Mouse (Mus musculus) frontal cortex, postnatal 36 days (tissue): ENCODE measurements at regions not wholly inside any gene's neighbourhood (a gene's known extent, or its start where the extent isn't known, plus 50 kb on each side); places are given as distances from the start of the nearest gene placed in this dataset.
A peak's percentile ranks its signal among the peaks of the same experiment; 100 is the strongest.

ENCODE experiments used
- DNase-seq, 2 experiments: peaks; one replicate each; pipeline ENCODE4 v3.0.0; 2022; ENCODE audit warnings: low spot score in 2 of 2

- DNase-seq: no peak
Observed at GRCm38 (mm10) chr3:66430187-66430586, 133.6 kb upstream of the Veph1 start.

DNA sequence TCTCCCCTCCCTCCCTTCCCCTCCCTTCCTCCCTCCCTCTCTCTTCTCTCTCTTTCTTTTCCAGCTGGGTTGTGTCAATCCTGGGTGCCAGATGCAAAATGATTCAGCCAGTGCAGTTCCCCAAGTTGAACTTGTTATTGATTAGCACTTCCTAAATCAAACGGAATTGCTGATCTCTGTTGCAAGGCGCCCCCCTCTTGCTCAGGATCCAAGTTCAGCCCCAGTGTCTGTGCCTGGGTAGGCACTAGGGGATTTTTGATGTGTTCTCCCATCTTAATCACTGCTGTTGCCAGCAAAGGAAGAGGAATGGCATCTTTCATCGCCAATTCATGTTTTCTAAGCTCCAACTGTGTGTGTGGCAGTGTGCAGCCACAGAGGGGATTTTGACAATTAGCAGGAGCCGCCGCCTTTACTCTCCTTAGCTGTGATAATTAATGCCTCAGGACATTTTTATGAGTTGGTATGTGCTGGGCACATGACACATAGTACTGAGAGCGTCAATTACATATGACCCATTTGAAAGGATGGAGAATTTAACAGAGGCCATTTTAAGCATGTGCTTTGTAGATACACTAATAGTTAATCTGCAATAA, 125.9 kb upstream of the Veph1 start:
- no peak for DNase-seq

- DNase-seq: peak; percentile 26 to 58
Observed at GRCm38 (mm10) chr3:66410706-66411277, 114.2 kb upstream of the Veph1 start.

- DNase-seq: no peak
Observed at GRCm38 (mm10) chr3:66408791-66409190, 112.2 kb upstream of the Veph1 start.

DNA sequence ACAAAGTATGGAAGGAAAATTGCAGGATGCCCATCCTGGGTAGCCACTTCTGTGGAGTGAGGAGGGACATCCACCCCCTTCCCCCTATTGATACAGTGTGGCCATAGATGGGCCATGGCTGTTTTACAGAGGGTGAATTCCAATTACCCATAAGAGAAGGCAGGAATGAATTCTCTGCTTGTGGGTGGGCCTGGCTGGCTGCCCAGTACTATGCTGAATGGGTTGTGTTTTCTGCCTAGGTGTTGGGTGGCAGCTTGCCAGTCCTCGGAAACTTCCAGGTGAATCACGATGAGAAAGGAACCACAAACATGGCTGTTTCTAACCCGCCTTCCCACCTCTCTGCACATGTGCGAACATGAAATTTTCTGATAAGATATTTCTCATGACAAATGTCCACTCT, 109.0 kb upstream of the Veph1 start:
- no peak for DNase-seq

DNA sequence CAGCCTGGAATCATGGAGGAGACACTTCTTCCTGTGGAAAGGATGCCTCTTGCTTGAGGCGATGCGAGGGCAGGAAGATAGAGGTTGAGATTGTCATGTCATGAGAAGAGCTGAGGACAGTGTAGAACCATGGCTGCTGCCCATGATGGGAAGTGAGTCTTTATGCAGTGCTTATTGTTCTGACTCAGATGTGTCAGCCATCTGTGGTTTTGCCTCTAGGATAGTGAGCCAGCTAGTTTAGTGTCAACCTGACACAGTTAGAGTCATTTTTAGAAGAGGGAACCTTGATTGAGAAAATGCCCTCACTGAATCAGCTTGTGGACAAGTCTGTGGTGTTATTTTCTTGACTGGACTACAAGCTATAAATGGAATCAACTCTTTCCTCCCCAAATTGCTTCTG, 107.1 kb upstream of the Veph1 start:
- no peak for DNase-seq

- no peak for DNase-seq
Observed at GRCm38 (mm10) chr3:66400791-66401568, 104.3 kb upstream of the Veph1 start.

- peak; percentile 15 to 30 for DNase-seq
Observed at GRCm38 (mm10) chr3:66398214-66399150, 101.8 kb upstream of the Veph1 start.

GRCm38 (mm10) chr3:66375088-66375910, 78.7 kb upstream of the Veph1 start:
- DNase-seq: no peak

DNA sequence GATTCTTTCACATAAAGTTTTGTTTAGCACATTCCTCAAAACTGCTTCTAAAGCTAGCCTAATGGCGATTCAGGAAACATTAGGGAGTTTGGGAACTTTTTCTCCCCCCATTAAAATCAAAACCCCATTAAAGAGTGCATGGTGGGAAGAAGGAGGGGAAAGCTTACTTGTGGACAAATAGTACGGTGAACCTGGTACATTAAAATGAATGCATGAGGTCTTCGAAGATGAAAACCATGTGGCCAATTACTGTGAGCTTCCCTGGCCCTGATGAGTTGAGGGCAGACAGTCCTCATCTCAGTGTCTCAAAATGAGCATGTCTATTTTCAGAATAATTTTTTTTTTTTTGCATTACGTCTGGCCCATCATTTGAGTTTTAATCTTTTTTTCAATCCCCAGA, 78.0 kb upstream of the Veph1 start:
- DNase-seq: no peak

- no peak for DNase-seq
Observed at GRCm38 (mm10) chr3:66373807-66374575, 77.4 kb upstream of the Veph1 start.
